Mouse (Mus musculus) megakaryocyte progenitor cell, adult 5-6 weeks (primary cell): ENCODE results near the gene Cpne2. TPM values are rescaled to one million over a fixed set of nuclear protein-coding genes. Genes with fewer than 3 reads are reported as not detected.

Experiments
- ATAC-seq: replicated peaks from 2 replicates; pipeline ENCODE4 v1.8.0; 2016; ENCODE audit warnings: mild to moderate bottlenecking, moderate TSS enrichment, inconsistent platforms; ENCODE audit not compliant: poor library complexity
- total RNA-seq, 2 experiments: library from RNA; stranded (forward) in 1 of 2; stranded (reverse) in 1 of 2; fragments of 157-497, 149-512 nt in 1 of 2; fragments of 200-1000 nt in 1 of 2; gene quantifications; 2 replicates each; pipeline versions ENCODE4 v1.2.3 to v1.2.4; 2015 to 2017

The Cpne2 gene
- total RNA-seq, 2 experiments from 2014 or later, result 54.1 to 104 TPM

GRCm38 (mm10) chr8:94574159-94574907 is 41.5 kb downstream of the Cpne2 start:
- no peak for ATAC-seq

GRCm38 (mm10) chr8:94575148-94575547 is 42.4 kb downstream of the Cpne2 start:
- ATAC-seq, result no peak

DNA sequence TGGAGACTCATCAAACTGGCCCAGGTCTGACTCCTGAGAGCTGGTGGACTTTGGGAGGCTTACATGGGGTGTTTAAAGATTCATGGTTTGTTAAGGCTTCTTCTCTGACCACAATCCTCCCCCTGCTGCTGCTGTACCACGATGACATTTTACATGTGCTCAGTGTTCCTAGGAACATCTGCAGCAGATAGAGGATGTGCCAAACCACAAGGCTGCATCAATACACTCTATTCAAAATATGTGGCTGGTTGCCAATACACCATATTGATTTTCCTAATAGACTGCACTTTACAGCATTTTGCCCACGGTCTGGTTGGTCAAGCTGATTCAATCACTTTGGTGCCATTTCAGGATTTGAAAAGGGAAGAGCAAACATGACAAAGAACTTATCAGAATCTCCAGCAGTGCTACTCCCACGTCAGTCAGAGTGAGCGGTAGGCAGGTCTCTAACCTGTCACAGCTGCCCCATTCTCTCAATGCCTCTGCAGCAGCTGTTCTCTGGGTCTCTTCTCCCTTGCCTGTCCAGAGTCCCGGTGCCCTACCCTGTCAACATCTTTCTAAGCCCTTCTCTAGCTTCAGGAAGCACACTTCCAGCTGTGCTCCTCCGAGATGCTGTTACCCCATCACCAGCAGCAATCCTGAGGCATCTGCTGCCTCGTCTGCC is 49.2 kb downstream of the Cpne2 start:
- peak; percentile 83 for ATAC-seq

DNA sequence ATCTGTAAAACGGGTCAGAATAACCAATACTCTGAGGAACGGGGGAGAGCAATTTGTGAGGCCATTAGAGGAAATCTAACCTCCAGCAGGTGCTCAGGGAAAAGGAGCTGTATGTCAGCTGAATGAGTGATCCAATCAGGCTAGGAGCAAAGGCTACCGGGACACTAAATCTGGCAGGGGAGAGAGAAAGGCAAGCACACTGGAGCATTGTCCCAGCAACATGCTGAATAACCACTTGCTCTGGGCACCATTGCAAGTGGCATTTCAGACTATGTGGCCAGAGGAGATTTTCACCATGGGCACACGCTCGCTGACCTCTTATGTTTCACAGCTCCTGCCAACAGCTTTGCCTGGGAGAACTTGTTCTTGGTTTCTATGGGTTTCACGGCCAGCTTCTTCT is 49.8 kb downstream of the Cpne2 start:
- ATAC-seq, result no peak

- peak; percentile 95 for ATAC-seq
These were observed 51.5 kb downstream of the Cpne2 start for GRCm38 (mm10) chr8:94584238-94584817.

GRCm38 (mm10) chr8:94591691-94592090 is 58.9 kb downstream of the Cpne2 start:
- no peak for ATAC-seq

GRCm38 (mm10) chr8:94594211-94594610 is 61.4 kb downstream of the Cpne2 start:
- peak; percentile 89 for ATAC-seq

DNA sequence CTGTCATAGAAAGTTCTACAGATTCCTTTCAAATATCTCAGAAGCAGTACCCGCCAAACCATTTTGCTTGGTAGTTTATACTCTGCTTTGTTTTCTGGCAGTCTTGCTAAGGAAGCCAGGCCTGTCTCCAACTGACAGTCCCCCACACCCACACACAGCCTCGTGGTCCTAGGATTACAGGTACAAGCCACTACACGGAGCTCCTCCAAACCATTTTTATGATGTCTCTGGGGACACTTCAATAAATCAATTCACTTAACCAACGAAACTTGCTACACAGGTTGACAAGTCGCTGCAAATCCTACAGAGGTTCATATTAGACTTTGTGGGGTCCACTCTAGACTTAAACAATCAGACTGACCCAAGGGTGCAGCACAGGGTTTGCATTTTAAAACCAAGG is 67.7 kb downstream of the Cpne2 start:
- ATAC-seq, result no peak

DNA sequence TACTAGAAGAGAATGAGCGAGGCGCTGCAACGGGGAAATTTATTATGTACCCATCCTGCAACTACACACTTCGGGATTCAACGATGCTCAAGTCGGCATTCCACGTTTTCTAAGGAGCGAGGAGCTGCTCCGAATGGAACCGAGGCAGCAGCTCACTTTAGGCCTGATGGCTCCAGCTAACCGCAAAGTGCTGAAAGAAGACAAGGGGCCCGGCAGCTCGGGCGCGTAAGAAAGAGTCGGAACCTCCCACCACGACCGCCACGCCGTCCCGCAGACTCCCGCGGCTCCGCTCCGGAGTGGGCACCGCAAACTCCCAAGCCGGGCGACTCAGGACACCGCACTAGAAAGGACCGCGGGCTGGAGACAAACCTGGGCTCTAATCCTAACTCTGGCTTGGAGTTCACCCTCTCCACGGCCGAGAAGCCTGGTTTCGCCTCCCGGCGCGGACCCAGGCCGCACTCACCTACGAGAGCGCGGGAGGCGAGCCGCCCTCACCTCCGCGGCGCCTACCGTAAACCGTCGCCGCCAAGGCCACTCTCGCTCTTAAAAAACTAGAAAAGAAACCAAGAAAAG is 68.3 kb downstream of the Cpne2 start:
- ATAC-seq, result peak; percentile 12

- peak; percentile 92 for ATAC-seq
These were observed 69.0 kb downstream of the Cpne2 start, which contains the start of the genes Rspry1 and Fam192a for GRCm38 (mm10) chr8:94601607-94602385. Gene Rspry1, plus strand, starts transcription at chr8:94601937. Gene Fam192a, minus strand, starts transcription at chr8:94601997.

DNA sequence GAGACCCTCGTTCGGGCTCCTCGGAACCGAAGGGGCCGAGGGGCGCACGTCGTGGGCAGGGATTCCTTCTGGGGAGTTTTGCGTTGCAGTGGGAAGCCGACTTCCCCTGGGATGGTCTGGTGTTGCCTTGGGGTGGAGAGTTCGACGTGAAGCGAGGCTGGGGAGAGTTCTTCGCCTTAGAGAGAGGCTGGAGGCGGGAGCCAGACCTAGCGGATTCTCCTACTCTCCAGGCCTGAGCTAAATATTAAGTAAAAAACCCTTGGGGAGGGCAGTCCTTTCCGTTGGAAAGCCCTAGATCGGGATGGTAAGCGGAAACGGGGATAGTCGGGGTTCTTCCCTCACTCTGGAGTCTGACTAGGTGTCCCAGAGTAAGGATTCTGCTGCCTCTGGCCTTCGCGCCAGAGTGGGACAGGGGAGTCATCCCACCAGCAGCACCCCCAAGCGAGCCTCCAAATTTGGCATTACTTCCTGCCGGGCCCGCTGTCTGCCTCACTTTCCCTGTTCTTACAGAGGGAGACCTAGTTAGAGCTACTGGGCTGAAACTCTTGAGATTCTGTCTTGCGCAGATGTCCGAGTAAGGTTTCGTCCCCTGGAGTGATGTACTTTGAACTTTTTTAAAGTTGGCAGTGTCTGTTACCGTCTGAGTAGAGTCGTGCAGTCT is 69.8 kb downstream of the Cpne2 start:
- no peak for ATAC-seq

- no peak for ATAC-seq
These were observed 71.2 kb downstream of the Cpne2 start for GRCm38 (mm10) chr8:94604030-94604429.

- peak; percentile 38 for ATAC-seq
These were observed 74.3 kb downstream of the Cpne2 start for GRCm38 (mm10) chr8:94607064-94607463.

Other genes starting within 250 kb of the Cpne2 start
- 0.12 and 0.17 TPM in 2 replicates for gene Slc12a3, start 203.8 kb upstream of the Cpne2 start, total RNA-seq (2015)
- gene Slc12a3, start 203.8 kb upstream of the Cpne2 start, total RNA-seq (2017), result not detected in 2 replicates
- gene Herpud1, start 146.6 kb upstream of the Cpne2 start, total RNA-seq (2015), result 78.2 and 89.9 TPM in 2 replicates
- gene Herpud1, start 146.6 kb upstream of the Cpne2 start, total RNA-seq (2017), result 83.3 and 99.5 TPM in 2 replicates
- 22.5 and 24.1 TPM in 2 replicates for gene Nlrc5, start 98.6 kb upstream of the Cpne2 start, total RNA-seq (2015)
- gene Nlrc5, start 98.6 kb upstream of the Cpne2 start, total RNA-seq (2017), result 17.7 and 27.9 TPM in 2 replicates
- 39.4 and 41.1 TPM in 2 replicates for gene Rspry1, start 68.9 kb downstream of the Cpne2 start, total RNA-seq (2015)
- 31.6 and 35.4 TPM in 2 replicates for gene Rspry1, start 68.9 kb downstream of the Cpne2 start, total RNA-seq (2017)
- 35.3 and 40.4 TPM in 2 replicates for gene Fam192a, start 69.0 kb downstream of the Cpne2 start, total RNA-seq (2015)
- 102 and 135 TPM in 2 replicates for gene Fam192a, start 69.0 kb downstream of the Cpne2 start, total RNA-seq (2017)
- gene Arl2bp, start 133.6 kb downstream of the Cpne2 start, total RNA-seq (2015), result 21.1 and 26.4 TPM in 2 replicates
- 73.3 and 75.1 TPM in 2 replicates for gene Arl2bp, start 133.6 kb downstream of the Cpne2 start, total RNA-seq (2017)
- gene Pllp, start 163.3 kb downstream of the Cpne2 start, total RNA-seq (2015), result not detected in 2 replicates
- gene Pllp, start 163.3 kb downstream of the Cpne2 start, total RNA-seq (2017), result not detected in 2 replicates
- gene Ccl22, start 212.6 kb downstream of the Cpne2 start, total RNA-seq (2015), result not detected in 2 replicates
- not detected in 2 replicates for gene Ccl22, start 212.6 kb downstream of the Cpne2 start, total RNA-seq (2017)
- 0.57 TPM in 1 of 2 replicates, not detected in the other for gene Cx3cl1, start 239.0 kb downstream of the Cpne2 start, total RNA-seq (2015)
- not detected in 2 replicates for gene Cx3cl1, start 239.0 kb downstream of the Cpne2 start, total RNA-seq (2017)